Mouse (Mus musculus): ENCODE results near the gene Slit3.

The Slit3 gene

DNA sequence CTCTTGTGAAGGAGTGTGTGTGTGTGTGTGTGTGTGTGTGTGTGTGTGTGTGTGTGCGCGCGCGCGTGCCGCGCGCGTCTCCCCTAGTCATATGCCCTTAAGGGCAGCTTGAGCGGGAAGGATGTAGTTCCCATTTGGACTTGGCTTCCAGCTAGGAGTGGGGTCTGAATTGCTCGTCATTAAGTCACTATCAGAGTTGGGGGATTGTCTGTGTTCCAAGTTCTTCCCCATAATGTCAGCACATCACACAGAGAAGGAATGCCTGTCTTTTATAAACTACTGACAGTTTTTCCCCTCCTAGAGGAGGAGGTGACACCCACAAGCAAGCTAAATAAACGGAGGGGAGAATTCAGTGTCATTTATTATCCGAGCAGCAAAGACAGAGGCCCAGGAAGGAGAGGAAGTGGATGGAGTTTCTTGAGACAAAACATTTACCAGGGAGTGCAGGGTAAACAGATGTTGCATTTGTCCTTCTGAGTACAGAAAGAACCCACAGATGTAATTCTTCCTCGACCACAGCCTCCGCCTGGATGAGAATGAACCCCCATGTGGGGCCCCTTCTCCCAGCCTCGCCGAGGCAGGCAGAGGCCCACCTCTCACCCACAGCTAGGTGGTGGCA is 3.6 kb downstream of the Slit3 start:
- peak; percentile 14 for DNase-seq (ENCODE audit: low read depth, low spot score)

DNA sequence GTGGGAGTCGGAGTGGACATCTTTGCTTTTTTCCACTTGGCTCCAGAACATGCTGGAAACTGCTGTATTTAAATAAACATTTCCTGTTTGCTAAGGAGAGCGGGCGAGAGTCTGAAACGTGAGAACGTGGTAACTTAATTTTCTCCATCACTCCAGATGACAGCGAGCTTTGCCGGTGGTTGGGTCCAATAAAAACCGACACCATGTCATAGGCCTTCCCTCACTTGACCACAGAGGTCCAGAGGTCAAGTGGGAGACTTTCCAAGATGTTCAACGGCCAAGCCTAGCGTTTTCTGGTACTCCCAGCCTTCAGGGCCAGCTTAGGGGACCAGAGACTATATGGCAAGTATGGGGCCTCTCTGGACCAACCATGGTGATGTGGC is 4.1 kb downstream of the Slit3 start:
- no peak for DNase-seq (ENCODE audit: low read depth, low spot score)

DNA sequence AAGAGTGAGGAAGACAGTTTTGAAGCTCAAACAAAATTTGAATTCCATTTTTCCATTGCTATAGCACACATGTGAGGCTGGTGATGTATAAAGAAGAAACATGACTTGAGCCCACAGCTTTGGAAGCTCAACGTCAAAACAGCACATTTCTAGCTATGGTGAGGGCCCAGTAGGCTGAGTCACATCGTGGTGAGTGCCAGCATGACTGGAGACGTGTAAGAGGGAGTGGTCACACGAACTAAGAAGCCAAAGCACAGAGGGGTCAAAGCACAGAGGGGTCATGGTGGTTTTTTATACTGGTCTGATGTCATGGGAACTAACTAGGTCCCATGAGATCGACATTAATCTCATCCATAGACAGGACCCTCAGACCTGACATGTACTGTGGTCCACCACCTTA is 10.7 kb downstream of the Slit3 start:
- peak; percentile 28 for DNase-seq (ENCODE audit: low read depth, low spot score)

DNA sequence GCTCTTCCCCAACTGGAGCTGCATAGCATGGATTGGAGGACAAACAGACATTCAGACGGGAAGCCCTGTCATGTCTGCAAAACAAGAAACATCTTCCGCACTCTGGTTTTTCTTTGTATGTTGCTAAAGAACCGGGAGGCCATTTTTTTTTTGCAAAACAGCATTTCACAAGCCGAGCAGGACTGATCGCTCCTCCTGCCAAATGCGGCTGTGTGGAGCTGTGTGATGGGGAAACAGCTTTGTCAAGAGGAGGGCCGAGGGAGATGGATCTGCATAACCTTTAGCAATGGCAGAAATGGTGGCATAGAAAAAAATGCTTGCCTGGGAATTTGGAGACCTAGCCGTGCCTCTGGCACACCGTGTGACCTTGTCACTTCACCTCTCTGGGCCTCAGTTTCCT is 15.6 kb downstream of the Slit3 start:
- DNase-seq (ENCODE audit: low read depth, low spot score), result peak; percentile 28

DNA sequence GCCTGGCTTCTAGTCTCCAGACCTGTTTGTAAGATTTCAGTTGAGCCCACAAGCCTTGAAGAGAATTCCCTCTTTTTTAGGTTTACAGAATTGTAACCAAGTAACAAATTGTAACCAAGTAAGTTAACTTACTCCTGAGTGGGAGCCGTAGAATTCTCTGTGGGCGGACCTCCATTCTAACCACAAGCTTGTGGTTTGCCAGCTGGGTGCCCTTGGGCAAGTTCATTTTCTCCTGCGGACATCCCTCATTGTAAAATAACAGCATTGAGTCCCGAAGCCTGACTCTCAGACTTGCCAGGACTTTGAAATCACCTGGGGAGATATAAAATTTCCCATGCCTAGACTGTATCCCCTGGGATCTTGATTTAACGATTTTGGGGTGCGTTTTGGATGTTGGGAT is 19.1 kb downstream of the Slit3 start:
- peak; percentile 16 for DNase-seq (ENCODE audit: low read depth, low spot score)

DNA sequence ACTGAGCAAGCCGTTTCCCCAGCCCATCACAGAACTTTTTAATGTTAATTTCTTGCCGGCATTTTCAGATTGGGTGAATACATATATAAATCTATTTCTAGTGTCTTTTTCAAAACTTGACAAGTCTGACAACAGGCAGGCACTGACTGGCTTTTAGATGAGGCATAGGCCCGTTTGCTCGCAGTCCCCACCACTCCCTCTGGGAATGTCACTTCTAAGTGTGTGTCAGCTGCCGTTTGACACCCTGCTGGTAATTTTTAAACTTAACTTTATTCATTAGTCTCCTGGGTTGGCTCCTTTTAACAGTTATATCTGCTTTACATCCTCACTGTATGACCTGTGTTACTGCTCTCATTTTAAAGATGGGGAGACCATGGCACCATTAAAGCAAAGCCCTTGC is 21.2 kb downstream of the Slit3 start:
- peak; percentile 5 for DNase-seq (ENCODE audit: low read depth, low spot score)

DNA sequence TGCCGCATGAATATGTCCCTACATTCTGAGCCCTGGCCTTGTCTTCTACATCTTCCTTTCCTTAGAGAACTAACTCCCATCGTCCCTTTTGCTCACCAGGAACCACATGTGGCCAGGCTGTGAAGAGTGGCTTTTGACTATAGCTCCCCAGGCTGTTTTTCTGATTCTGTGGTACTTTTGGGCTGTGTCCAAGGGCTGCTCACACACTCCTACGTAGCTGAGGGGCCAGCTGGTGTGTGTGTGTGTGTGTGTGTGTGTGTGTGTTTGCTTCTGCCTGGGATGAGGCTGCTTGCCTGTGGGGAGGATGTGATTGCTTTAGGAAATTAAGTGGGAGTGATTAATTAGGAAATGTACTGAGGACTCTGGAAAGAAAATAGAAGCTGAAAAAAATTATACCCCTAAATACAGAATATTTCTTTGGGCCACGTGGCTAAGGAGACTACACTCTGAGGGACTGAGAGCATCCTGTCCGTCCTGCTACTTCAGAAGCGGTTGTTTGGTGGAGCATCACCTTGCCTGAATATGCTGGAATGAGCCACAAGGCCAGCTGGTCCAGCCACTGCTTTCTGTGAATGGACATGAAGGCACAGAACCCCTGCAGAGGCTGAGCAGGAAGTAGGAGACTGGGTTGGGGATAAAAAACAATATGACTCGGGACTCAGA is 21.8 kb downstream of the Slit3 start:
- peak; percentile 91 for DNase-seq (ENCODE audit: low read depth, low spot score)

DNA sequence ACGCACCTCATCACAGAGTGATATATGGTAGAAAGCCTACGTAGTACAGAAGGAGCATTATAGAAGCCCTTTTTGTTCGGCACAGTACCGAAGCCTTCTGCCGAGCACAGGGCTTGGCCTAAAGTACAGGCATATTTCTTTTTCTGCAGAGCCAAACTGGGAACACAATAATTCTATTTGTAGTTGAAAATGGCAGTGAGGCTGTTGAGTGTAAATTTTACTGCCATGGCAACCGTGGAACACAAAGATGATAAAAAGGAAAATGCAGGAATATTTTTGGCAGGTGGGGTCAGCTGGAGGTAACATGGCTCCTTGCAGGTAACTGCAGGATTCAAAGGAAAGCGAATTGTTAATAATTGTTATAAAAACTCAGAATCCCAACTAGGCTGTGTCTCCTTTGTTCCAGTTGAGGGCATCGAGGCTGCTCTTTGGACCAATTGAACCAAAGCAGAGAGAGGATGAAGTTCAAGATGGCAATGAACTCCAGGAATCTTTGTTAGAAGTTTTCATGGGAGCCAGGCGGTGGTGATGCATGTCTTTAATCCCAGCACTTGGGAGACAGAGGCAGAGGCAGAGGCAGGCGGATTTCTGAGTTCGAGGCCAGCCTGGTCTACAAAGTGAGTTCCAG is 26.9 kb downstream of the Slit3 start:
- peak; percentile 67 for DNase-seq (ENCODE audit: low read depth, low spot score)

DNA sequence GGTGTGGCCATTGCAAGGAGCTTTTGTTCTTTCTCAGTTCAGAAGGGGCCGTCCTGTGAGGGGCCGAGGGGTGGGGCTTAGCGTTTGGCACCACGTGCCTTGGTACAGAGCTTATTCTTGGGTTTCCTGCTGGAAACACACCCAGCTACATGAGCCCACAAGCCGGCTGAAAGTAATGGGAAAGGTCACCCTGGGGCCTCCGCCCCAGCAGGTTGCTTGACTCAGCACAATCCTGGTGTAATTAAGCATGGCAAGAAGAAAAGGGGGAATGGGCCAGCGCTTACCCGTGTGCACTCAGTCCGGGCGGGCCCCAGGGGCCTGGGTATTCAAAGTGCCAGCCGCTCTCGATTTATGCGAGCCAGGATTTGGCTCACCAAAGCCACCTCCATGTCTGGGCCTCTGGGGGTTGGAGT is 30.5 kb downstream of the Slit3 start:
- no peak for DNase-seq (ENCODE audit: low read depth, low spot score)

DNA sequence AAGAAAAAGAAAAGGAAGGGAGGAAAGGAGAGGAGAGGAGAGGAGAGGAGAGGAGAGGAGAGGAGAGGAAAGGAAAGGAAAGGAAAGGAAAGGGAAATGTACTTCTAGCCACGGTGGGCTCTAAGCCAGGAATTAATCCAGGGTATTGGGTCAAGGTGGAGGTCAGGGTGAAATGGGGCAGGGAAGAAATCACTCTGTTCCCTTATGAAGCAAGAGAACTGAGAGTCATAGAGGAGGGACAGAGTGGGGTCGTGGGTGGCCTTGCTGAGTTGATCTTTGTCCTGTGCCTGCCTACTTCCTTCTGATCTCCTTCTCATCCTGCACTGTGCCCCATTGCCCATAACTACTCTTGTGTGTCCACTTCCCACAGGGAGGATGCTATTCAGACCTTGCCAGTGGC is 31.9 kb downstream of the Slit3 start:
- no peak for DNase-seq (ENCODE audit: low read depth, low spot score)

DNA sequence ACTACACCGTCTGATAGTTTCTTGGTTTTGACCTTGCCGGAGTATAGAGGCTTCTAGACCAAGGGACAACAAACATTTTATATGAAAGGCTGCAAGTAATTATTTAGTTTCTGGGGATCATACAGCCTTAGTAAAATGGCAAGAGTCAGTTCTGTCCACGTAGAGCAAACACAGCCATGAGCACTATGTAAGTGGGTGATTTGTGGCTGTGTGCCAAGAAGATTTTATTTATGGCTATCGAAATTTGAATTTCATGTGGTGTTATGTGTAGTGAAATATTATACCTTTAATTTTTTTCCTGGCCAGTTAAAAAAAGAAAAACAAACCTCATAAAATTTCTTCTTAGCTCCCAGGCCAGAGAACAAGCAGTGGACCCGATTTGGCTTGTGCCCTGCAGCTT is 33.4 kb downstream of the Slit3 start:
- DNase-seq (ENCODE audit: low read depth, low spot score), result no peak

DNA sequence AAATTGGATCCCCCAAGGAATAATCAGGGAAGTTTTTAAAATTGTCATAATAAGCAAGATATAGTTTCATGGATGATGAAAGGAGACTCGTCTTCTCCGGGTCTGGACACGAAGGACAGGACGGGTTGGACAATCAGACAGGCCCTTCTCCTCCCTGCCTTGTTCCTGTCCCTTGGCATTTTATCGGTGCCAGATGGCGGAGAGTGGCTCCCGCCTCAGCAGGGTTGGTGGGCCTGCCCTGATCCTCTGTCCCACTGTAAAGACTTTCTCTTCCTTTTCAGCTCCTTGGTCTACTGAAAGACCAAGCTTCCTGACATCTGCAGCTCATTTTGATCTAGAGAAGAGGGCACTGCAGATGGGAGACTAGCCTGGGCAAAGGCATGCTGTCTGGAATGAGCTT is 34.3 kb downstream of the Slit3 start:
- peak; percentile 56 for DNase-seq (ENCODE audit: low read depth, low spot score)

DNA sequence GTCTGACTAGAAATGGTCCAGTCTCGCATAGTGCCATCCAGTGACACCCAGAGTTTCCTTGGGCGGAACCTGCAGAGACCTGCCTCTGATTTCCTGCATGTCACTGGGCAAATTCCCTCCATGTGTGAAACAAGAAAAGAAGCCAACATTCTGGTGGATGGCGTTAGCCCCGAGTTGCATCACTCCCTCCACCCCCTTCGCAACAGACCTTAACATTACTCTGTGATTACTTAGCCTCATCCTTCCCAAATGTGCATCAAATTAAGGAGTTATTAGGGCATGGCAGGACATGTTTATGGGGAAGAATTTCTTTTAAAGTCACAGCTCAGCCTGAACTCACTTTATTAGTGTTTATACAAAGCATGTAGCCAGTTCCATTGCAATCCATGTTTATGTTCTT is 35.7 kb downstream of the Slit3 start:
- no peak for DNase-seq (ENCODE audit: low read depth, low spot score)

DNA sequence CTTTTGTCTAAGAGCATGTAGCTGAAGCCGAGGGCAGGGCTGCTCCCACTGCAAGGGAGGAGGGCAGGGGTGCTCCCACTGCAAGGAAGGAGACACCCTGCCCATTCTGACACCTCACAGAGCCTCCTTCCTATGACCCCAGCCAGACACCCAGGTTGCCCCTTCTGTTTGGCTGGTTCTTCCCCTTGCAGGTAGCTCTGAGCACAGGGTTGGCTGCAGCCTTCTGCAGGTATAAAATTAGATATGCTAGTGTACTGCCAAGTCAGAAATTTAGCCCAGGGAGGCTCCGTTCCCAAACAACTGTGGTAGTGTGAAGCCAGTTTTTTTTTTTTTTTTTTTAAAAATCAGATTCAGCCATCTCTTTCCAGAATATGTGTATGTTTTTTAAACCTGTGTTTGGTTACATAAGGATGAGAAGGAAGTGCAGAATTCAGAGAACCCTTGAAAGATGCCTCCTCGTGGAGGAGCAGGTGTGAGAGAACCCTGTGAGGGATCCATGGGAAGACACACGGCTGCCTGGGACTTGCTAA is 39.7 kb downstream of the Slit3 start:
- peak; percentile 88 for DNase-seq (ENCODE audit: low read depth, low spot score)

DNA sequence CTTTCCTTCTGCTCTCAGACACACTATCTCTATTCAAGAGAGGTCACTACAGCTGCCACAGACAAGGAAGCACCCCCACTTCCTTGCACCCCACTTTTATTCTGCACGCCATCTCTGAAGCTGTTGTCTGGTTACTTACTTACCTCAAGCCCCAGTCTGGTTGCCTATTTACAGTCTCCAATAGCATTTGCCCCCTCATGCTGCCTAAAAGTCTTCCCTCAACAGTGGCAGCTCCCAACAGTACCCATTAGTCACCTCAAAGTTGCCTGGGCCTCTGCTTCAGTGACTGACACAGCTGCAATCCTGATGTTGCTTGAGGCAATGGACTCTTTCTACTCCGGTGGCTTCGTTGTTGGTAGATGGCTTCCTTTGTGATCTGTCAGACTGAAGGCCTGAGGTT is 42.4 kb downstream of the Slit3 start:
- no peak for DNase-seq (ENCODE audit: low read depth, low spot score)

DNA sequence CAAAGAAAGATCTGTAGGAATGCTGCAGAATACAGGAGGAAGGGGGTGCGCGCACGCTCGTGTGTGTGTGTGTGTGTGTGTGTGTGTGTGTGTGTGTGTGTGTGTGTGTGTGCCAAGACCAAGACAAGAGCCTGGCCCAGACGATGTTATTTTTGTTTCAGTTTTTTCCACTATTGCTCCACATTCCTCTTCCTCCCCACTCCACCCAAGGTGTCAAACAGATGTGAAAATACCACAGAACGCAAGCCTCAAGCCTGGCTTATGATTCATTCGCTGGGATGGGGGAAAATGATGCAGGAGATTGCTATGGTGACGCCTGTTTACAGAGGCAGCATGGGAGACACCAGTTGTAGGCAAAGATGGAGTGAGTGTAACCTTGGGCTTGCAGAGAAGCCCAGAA is 46.2 kb downstream of the Slit3 start:
- peak; percentile 89 for DNase-seq (ENCODE audit: low read depth, low spot score)

DNA sequence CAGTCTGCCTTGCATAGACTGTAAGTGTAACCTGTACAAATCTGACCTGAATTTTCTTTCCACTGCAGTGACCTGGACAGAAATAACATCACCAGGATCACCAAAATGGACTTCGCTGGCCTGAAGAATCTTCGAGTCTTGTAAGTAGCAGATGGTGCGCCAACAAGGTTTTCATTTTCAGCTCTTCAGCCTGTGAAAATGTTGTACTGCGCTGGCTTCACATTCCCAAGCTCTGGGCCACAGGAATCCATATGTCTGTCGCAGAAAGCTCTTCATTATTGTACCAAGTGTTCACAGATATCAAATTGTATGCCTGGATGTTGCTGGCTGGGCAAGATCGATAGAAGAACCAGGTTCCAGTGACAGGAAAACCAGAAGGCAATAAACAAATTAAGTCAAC is 50.5 kb downstream of the Slit3 start:
- peak; percentile 66 for DNase-seq (ENCODE audit: low read depth, low spot score)

DNA sequence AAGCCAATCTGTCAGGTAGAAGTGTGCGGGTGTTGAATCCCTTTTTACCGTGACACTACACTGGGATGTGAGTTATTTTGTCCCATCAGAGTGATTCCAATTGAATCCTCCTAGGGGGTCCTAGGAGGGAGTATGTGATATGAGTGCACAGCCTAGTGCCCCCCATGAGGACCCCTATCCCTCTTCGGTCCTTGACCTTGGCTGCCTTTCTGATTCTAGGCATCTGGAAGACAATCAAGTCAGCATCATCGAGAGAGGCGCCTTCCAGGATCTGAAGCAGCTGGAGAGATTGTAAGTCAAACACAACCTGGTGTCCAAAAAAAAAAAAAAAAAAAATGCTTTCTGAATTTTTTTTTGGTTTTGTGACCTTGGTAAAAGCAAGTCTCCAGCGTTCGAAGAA is 56.5 kb downstream of the Slit3 start:
- DNase-seq (ENCODE audit: low read depth, low spot score), result no peak

DNA sequence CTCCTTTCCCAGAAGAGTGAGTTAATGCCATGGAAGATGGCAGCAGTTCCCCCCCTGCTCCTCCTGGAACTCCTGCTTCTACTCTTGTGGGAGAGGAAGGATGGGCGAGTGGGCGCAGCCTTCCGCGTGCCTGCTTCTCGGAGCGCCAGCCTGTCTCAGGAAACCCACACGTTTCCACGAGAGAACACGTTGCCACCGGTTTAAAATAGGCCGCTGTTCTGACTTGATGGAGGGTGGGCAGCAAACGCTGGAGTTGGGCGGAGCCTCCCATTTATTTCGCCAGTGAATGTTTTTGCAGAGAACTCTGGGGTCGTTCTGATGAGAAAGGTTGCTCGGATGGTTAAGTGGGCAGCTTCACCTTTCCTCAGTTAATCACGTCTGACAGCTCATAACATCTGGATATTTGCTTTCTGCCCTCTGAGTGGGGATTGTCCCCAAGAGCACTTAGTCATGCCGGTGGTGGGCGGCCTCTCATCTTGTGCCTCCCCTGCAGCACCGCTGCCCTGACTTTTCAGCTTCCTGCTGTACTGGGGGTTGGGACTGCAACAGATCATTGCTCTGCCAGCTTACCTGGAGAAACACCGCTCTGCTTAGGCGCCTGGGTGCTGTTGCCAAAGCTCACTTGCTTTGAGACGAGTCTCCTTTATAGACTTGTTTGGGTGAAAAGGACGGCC is 57.3 kb downstream of the Slit3 start:
- peak; percentile 94 for DNase-seq (ENCODE audit: low read depth, low spot score)

DNA sequence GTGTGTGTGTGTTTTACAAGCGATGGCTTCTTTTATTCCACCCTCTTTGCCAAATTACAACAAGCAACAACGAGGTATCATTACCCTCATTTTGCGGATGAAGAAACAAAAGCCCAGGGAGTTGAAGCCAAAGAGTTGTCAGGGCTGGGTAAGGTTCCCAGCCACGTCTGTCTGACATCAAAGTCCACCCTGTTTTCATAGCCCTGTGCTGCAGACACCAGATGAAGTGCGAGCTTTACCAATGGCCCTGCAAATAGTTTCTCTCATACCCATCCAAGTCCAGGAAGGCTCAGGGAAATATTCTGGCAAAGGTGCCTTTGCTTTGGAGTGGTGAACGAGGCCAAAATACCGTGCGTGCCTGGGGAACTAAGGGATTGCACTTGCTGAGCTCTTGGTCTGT is 58.3 kb downstream of the Slit3 start:
- no peak for DNase-seq (ENCODE audit: low read depth, low spot score)

DNA sequence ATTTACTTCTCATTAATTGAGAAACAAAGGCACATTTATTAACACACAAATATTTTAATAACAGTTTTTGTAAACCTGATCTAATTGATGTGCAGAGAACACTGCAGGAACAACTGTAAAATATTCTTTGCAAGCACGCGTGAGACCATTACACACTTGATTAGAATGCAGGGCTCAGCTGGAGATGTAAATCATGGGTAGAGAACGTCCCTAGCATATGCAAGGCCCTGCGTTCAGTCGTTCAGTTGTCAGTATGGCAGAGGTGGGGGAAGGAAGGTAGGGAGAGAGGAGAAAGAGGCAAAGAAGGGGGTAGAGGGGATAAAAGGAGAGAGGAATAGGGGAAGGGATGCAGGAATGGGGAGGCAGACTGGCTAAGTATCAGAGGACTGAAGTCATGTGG is 61.9 kb downstream of the Slit3 start:
- no peak for DNase-seq (ENCODE audit: low read depth, low spot score)

DNA sequence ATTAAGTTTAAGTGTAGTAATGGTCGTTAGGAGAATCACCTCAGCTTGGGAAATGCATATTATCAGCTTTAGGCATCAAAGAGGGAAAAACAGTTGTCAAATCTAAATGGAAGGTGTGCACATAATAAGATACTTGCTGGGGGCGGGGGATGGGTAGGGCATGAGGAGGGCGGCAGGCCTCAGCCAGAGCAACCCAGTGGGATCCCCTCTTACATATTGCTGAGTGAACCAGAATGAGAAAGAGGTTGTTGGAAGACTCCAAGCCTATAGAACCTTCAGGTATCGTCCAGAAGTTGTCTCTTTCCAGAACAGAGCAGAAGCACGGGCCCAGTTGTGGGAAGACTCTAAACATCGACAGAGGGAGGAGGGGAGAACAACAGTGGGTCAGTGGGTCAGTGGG is 73.8 kb downstream of the Slit3 start:
- no peak for DNase-seq (ENCODE audit: low read depth, low spot score)

DNA sequence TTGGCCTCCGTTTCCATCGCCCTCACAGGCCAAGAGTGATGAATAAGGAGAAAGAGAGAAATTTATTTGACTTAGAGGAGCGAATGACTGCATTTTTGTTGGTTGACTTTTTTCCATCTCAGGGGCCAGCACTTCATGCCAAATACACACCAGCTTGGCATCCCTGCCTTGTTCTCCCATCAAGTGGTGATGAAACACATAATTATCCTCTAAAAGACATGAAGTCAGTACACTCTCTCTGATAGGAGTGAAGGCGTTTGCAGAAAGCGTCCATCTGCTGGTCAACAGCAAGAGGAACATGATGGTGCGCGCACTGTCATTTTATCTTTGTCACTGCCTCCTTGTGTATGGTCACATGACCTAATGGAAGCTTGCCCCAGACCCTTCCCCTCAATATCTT is 75.8 kb downstream of the Slit3 start:
- peak; percentile 34 for DNase-seq (ENCODE audit: low read depth, low spot score)
